Mouse (Mus musculus) thymus, adult 18-20 months (tissue): Measurements from ENCODE around the gene Bbip1.
"Not testable (repeated sequence)": the region's sequence is repeated elsewhere in the genome, so short reads cannot be mapped to it uniquely, and the experiment has no call there.

Source experiments
- DNase-seq, 2 experiments: peaks; one replicate each; pipeline ENCODE4 v3.0.0; 2022; ENCODE audit warnings: mixed read lengths in 2 of 2

The Bbip1 gene

DNA sequence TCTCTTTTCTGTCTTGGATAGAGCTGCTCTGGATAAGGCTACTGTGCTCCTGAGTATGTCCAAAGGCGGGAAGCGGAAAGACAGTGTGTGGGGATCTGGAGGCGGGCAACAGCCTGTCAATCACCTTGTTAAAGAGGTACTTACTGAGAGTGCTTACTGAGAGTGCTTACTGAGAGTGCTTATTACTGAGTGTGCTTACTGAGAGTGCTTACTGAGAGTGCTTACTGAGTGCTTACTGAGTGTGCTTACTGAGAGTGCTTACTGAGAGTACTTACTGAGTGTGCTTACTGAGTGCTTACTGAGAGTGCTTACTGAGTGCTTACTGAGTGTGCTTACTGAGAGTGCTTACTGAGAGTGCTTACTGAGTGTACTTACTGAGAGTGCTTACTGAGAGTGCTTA is 22.4 kb downstream of the Bbip1 start:
- not testable (repeated sequence) for DNase-seq

DNA sequence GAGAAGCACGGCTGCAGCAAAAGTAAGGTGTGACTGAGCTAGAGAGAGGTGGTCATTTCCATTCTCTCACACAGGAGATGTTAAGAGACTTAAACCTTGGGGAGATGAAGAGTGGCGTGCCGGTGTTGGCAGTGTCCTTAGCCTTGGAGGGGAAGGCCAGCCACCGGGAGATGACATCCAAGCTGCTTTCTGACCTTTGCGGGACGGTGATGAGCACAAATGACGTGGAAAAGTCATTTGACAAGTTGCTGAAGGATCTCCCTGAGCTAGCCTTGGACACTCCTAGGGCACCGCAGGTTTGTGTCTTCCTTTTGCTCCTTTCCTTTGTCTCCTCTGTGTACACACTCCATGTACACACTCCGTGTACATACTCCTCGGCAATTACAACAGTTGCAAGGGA is 24.9 kb downstream of the Bbip1 start:
- DNase-seq, result no peak

DNA sequence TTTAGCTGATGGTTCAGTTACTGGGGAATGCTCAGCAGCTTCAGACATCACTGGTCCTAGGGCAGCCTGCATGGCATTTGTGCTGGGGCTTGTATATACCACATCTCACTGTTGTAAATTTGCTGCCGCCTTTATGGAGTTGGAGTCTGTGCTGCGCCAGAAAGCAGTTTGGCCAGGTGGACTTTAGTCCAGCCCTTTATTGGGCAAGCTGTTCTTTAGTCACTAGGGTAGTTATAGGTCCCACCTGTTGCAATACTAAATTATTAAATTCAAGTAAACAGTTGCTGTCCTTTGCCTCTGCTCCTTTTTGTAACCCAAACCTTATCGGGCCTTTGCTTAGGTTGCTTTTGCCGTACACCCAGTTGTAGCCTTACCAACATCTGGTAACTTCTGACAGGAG is 29.5 kb downstream of the Bbip1 start:
- DNase-seq, result no peak

DNA sequence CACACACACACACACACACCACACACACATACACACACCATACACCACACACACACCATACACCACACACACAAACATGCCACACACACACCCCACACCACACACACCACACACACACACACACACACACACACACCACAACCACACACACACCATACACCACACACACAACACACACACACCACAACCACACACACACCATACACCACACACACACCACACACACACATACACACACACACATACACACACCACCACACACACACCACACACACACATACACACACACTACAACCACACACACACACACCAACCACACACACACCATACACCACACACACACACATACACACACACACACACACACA is 37.7 kb downstream of the Bbip1 start:
- not testable (repeated sequence) for DNase-seq

DNA sequence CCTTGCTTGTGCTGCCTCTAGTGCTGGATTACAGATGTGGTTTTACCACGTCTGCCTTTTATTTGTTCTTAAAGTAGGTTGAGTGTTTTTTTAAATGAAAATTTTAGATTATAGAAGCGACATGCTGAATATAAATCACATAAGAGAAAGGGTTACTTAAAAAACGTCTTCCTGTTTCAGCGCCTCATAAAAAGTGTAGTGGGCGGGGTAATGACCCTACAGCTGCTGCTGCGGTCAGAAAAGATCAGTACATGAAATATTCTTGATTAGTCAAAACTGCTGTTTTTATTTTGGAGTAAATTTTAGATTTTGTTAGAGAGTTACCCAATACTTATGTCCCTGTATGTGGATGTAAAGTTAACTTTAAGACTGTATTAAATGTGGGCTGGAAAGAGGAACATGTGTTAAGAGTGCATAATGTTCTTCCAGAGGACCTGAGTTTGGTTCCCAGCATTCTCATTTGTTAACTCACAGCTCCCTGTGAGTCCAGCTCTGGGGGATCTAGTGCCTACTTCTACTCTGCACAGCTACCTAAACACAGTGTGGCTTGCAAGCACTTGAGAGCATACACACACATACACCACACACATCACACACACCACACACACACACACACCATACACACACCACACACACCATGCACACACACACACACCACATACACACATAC is 38.3 kb downstream of the Bbip1 start:
- DNase-seq, result no peak

DNA sequence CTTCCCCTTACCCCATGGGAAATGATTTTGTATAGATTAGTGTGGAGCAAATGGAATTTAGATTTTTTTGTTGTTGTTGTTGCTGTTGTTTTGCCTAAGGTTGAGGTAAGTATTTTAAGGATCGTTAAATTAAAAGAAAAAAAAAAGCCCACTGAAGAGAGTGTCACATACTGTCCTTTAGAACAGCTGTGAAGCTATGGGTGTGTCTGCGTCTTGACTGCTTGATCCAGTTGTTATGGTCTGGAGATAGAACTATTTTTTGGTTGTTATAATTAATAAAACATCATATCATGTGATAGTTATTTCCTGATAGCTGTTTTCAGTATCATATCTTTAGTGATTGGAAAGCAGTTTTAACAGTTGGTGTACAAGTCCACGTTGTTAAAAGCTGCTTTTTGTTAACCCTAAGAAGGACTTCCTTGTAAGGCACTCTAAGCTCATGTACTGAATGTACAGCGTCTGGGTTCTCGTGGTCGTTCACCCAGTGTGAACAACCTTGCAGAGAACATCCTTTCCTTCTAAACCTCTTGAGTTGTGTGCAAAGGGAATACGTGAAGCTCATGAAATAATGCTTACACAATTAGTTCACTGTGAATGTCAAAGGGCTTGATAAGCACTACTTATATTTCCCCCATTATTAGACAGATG is 39.5 kb downstream of the Bbip1 start:
- no peak for DNase-seq

DNA sequence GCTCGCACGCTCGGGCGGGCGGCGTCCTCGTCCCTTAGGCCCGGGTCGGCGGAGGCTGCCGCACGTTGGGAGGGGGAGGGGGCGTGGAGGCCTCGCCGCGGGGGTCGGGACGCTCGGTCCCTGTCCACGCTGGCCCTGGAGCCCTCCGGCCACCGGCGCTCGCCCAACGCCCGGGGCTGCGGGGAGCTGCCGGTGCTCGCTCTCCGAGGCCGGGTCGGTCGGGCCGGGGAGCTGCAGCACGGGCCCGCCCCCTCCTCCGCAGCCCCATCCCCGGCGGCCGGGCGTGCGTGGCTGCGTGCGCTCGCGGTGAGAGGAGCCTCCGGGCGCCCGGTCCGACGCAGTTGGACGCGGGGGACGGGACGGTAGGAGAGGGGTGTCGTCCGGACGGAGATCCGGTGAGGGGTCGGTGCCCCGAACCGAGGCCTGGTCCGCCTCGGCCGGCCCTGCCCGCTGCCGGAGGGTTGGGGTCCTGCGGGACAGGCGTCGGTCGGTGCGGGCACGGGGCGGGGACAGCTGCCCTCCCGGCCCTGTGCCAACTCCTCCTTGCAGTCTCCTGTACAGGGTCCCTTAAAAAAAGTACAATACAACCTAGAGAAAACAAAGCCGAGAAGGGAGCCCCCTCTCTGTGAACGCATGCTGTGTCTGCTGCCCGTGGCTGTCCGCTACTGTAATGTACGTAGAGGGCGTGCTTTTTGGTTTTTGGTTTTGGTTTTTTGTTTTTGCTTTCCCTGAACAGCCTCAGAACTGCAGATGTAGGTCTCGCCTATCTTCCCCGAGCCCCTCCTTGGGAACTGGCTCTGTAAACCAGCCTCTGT is 40.7 kb downstream of the Bbip1 start:
- peak; percentile 49 to 72 for DNase-seq

DNA sequence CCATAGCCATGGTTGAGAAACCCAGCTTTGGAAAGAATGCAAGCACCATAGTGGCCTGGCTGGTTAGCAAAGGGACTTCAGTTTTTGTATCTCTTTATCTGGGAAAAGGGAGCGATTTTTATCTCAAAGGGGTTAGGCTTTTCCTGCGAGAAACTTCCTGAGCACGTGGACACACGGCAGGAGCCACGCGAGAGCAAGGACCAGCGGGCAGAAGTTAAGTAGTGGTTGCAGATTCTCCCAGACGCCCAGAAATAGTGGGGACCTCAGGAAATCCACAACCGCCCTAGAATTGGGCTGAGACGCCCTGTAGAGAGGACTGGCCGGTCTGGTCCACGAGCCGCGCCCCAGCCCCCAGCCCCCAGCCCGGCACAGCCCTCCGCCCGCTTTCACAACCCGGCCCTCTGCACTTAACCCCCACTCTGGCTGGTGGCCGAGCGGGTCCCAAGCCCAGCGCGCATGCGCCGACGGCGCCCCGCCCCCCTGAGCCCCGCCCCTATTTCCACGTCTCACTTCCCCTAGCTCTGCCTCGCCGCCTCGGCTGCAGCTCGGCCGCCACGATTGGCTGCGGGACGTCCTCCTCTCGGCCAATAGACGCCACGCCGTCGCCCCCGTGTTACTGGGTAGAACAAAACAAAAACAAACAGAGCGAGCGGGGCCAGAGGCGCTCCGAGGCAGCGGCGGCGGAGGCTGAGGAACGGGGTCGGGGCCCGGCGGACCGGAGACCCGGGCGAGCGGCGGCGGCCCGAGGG is 41.5 kb downstream of the Bbip1 start:
- DNase-seq, result peak; percentile 97

DNA sequence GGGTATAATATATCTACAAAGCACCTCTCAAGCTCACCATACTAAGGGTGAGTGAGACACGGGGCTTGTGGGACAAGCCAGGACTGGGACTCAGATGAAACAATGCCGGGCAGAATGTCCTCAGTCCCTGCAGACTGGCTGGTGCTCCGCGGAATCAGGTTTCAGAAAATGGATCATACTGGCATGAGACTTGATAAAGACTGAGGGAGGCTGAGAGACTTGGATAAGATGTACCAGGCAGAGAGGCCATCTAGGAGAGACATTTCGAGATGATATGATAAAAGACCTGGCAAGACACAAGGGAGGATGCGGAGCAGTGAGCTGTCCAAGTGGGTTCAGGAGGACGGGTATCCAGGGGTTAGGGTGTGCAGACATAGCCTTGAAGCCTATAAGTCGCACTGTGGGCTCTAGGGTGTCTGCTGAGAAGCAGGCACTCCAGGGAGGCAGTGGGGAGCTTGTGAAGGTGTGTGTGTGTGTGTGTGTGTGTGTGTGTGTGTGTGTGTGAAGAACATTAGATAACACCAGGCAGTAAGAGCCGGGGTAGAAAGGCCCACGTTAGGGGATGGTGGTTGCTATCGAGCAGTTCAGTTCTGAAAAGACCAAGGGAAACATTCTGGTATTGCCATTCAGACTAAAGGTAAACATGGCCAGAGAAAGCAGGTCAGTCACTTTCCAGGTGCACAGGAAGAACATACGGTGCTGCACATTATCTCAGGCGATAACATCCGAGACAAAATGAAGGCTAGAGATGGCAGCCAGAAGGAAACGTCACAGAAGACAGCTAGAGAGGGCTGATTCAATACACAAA is 42.3 kb downstream of the Bbip1 start:
- DNase-seq, result peak in 1 of 2 experiments; percentile 52

DNA sequence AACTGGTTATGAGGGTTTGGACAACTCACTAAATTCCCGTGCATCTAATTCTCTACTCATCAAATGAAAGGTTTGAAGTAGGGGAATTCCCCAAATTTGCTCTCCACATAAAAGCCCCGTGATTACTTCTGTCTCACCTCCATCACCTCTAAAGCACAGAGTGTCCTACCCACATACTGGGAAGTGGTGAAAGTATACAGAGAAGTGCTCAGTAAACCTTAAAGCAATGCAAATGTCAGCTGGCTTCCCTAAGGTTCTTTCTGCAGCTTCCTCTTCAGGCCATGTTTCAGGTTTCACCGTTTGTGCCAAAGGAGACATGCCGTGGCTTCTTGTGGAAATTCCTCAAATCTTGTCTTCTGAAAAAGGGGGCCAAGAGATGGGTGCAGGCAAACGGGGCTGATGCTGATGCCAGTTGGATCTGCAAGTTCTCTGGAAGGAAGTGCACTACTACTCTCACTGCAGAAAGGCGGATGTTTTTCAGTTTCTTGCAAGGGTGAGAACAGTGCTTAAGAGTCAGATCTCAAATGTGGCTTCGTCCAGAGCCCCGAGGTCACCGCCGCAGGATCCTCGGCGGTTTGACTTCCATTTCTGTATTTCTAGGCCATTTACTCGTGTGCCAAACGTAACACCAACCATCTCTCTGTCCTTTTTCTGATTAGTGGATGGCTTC is 44.4 kb downstream of the Bbip1 start:
- peak in 1 of 2 experiments; percentile 26 for DNase-seq

DNA sequence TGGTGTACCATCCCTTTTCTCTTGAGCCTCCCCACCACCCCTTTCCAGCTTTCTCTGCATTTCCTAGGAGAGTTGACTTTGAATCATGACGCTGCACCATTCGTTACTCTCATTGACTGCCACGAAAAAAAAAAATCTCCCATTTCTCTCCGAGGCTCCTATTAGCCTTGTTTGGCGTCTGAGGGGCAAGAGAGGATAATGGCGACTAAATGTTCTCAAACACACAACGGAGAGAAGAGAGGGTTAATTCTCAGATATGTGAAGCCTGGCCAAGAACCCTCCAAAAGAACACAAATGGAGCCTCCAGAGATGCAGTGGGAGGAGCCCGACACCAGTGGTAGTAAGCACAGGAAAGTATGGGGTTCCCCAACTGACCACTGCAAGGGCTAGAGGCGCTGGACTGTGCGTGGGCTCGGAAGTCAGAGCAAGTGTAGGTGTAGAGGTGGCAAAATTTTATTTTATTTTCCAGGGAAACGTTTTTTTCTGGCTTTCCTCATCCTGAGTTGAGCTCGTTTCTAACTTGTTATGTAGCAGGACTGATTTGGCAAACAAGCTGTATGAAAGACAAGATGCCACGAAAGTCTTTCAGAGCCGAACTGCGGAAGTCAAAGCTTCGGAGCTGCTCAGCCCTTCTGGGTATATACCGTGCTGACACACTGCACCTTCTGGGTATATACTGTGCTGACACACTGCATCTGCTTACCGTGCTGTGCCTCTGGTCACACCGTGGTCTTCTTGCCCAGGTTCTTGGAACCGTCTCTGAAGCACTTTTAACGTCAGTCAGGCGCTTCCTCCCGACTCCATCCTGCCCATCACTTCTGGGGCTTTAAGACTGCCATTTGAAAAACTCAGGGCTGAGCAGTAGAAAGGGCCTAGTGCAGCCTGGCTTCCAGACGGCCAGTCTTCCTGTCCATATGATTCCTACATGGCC is 45.2 kb downstream of the Bbip1 start:
- DNase-seq, result no peak

DNA sequence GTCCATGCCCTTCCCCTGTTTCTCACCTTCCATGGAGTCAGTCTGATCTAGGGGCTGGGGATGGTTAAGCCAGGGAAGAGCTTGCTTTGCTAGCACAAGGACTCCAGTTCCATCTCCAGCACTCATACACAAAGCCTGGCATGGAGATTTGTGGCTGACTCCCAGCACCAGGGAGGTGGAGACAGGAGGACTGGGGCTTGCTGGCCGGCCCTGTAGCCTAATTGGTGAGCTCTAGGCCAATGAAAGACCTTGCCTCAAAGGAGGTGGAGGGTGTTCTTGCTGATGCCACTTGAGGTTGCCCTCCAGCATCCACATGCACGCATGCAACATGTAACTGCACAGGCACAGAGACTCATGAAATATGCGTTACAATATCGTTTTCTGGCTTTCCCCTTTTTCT is 45.9 kb downstream of the Bbip1 start:
- no peak for DNase-seq

DNA sequence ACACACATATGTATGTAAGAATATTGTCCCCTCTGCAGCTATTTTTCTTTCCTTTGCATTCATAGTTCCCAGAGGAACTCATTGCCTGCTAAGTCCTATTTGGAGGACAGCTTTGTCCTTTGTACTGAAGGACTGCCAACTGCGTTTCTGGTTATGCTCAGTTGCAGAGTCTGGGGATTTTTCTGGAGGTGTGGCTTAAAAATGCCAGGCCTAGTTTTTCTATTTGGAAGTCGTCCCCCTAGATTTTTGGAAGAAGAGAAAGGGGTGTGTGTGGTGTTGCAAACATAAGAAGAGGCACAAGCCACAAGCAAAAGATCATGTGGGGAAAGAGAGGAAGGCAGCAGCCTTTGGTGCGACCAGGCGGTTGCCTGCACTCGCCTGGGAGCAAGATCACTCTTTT is 46.4 kb downstream of the Bbip1 start:
- DNase-seq, result no peak

DNA sequence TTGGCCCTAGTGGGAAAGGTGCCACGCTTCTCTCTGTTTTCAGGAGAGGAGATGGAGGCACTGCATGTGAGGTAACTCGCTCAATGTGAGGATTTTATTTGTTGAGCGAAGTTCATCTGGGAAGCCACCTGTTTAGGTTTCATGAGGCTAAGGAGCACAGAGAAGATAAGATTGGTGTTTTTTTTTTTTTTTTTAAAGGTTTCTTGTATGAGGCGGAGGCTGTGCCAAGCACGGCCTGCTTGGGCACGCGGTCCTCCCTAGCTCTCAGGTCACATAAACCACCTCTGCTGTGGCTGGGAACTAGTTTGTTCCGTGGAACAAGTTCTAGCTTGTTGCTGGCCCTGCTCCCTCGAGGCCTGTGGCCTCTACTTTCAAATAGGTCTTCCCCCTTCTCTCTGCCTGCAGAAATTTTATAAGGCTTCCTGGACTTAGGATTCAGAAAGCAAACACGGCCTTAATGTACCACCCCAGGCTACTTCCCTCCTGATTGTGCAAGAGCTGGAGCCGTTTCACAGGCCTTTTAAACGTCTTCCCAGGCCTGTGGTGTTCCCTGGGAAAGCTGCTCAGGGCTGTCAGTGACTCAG is 49.8 kb downstream of the Bbip1 start:
- DNase-seq, result no peak

DNA sequence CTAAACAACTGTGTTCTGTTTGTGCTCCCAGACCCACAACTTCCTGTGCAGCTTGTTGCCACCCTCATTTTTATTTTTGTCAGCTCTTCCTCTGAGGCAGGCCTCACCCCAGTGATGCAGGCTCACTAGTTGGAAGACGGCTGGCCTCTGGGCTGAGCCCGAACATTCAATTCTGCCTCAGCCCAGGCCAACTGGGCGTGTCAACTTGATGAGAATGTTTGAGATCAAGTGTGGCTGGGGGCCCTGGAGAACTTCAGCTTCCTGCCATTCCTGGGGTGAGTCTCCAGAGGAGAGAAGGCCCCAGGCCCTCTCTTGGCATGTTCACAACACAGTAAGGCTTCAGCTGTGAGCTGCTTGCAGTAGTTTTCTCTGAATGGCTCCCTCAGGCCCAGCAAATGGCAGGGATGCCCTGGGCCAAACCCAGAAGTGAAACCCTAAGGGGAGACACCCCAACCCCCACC is 50.7 kb downstream of the Bbip1 start:
- DNase-seq, result peak; percentile 65 to 83

DNA sequence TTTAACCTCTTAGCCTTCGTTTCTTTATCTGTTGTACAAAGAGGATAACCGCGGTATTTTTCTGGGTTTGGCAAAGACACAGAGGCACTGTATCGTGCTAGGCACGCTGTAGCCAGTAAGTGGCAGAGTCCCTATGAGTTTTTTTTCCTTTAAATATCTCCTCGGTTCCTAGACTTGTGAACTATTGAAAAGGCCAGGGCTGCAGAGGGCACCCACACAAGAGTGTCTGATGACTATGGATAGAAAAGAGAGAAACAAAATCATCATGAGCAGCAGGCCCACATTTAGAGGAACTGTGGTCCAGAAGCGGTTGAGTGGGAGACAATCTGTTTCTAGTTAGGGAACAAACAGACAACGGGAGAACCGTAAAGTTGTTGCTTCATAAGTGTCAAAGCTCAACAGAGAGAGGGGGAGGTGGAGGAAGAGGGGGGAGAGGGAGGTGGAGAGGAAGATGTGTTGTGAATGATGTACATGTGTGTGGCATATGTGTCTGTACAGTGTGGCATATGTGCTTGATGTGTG is 51.5 kb downstream of the Bbip1 start:
- no peak for DNase-seq

DNA sequence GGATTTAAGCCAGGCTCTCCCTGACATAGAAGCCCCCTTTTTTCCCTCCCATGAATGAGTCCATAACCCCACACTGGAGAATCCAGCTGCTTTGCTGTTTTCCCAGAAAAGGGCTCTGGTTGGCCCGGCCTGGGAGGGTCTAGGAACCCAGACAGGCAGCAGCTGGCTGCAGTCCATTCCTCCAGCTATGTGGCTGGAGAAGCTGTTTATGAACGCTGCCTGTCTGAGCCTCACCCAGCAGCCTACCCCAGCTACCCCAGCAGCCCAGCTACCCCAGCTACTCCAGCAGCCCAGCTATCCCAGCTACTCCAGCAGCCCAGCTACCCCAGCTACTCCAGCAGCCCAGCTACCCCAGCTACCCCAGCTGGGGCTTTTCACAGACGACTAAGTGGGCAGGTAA is 52.4 kb downstream of the Bbip1 start, which contains the start of gene Pdcd4:
Pdcd4 (plus strand) TSS at position 171 of the 400 bp plus-strand sequence.
- DNase-seq, result peak in 1 of 2 experiments; percentile 37

DNA sequence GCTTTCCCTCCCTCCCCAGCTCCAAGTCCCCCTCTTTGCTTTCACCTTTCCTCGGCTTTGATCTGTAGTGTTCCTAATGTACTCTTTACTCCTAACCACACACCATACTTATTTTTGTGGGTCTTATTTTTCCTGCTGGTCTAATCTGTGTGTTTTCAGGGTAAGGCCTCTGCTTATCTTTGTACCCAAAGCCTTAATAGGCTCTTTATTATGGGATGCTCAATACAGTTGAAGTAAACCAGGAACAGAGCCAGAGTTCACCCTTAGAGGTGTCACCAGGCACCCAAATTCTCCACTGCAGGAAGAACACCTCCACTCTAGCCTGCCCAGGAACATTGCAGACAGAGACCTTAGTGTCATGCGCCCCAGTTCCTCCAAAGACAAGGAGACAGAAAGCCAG is 52.9 kb downstream of the Bbip1 start:
- DNase-seq, result no peak

DNA sequence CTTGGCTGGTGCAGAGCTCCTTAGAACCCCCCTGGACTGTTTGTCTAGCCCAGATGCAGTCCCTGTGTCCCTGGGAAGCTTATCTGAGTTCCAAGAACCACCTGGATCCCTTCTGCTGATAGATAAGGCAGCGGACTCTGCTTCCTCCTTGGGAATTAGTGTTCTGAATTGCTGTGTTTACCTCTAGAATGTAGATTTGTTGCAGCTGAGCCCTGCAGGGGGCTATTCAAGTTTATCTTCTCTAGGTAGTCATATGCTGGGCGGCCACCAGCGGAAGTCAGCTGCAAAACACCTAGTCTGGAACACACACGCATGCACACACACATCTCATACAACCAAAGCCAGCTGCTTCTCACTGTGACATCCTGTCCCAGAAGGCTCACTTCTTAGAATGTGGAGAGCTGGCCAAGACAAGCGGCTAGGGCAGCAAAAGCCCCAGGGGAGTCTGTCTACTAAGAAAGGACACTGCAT is 53.6 kb downstream of the Bbip1 start:
- peak; percentile 74 to 89 for DNase-seq

DNA sequence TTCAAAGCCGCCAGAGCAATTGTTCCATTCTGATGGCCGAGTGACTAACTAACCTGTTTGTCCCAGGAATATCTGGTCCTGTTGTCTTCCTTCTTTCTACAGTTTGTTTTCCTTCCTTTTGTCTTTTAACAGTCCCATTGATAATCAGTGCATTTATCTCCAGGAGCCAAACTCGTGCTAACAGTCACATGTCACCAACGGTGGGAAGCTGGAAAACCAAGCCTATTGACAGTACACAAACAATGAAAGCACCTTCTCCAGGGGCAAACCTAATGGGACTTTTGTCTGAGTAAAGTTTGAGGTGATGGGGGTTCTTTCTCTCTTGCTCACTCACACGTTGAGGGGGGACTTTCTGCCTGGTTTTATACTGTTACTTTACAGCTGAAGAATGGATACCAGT is 54.2 kb downstream of the Bbip1 start:
- DNase-seq, result no peak
